Mouse (Mus musculus) thymus, postnatal 4 days (tissue): ENCODE data around the gene 4930455H04Rik.

Experiments used
- DNase-seq: peaks from one replicate; pipeline ENCODE4 v3.0.0; 2021

The 4930455H04Rik gene

GRCm38 (mm10) chr3:116967967-116968366 is at the start of gene 4930455H04Rik:
TSS of gene 4930455H04Rik (plus strand) at chr3:116968267.
- no peak for DNase-seq

- no peak for DNase-seq
These were observed 46.5 kb upstream of the 4930455H04Rik start for GRCm38 (mm10) chr3:116921535-116921934.

GRCm38 (mm10) chr3:116923042-116923441 is 45.0 kb upstream of the 4930455H04Rik start:
- no peak for DNase-seq

- DNase-seq = no peak
These were observed 39.1 kb upstream of the 4930455H04Rik start for GRCm38 (mm10) chr3:116928994-116929393.

GRCm38 (mm10) chr3:116933158-116933557 is 34.9 kb upstream of the 4930455H04Rik start:
- DNase-seq = no peak

- DNase-seq = no peak
These were observed 31.0 kb upstream of the 4930455H04Rik start for GRCm38 (mm10) chr3:116936934-116937691.

GRCm38 (mm10) chr3:116940804-116941558 is 27.1 kb upstream of the 4930455H04Rik start:
- DNase-seq = no peak

GRCm38 (mm10) chr3:116941559-116942117 is 26.4 kb upstream of the 4930455H04Rik start:
- DNase-seq = no peak

- DNase-seq = no peak
These were observed 25.3 kb upstream of the 4930455H04Rik start for GRCm38 (mm10) chr3:116942751-116943150.

GRCm38 (mm10) chr3:116943422-116943821 is 24.6 kb upstream of the 4930455H04Rik start:
- no peak for DNase-seq

GRCm38 (mm10) chr3:116946476-116946875 is 21.6 kb upstream of the 4930455H04Rik start:
- DNase-seq = no peak

GRCm38 (mm10) chr3:116950665-116951115 is 17.4 kb upstream of the 4930455H04Rik start:
- no peak for DNase-seq

GRCm38 (mm10) chr3:116951489-116951888 is 16.6 kb upstream of the 4930455H04Rik start:
- no peak for DNase-seq

- DNase-seq = no peak
These were observed 15.7 kb upstream of the 4930455H04Rik start for GRCm38 (mm10) chr3:116952242-116952899.

GRCm38 (mm10) chr3:116953366-116953765 is 14.7 kb upstream of the 4930455H04Rik start:
- DNase-seq = no peak

GRCm38 (mm10) chr3:116955061-116955460 is 13.0 kb upstream of the 4930455H04Rik start:
- no peak for DNase-seq

GRCm38 (mm10) chr3:116960414-116960813 is 7.7 kb upstream of the 4930455H04Rik start:
- DNase-seq = no peak

GRCm38 (mm10) chr3:116961354-116962142 is 6.5 kb upstream of the 4930455H04Rik start:
- no peak for DNase-seq

GRCm38 (mm10) chr3:116963213-116963612 is 4.9 kb upstream of the 4930455H04Rik start:
- DNase-seq = no peak

- no peak for DNase-seq
These were observed 3.6 kb upstream of the 4930455H04Rik start for GRCm38 (mm10) chr3:116964426-116964825.

GRCm38 (mm10) chr3:116966225-116966624 is 1.8 kb upstream of the 4930455H04Rik start:
- no peak for DNase-seq

- no peak for DNase-seq
These were observed 1.3 kb upstream of the 4930455H04Rik start for GRCm38 (mm10) chr3:116966800-116967199.
